Mouse (Mus musculus) forebrain, embryonic 16.5 days (tissue): Measurements from ENCODE around the gene Rnaseh2a. TPM values are rescaled to one million over a fixed set of nuclear protein-coding genes. Genes with fewer than 3 reads are reported as not detected.
A peak's percentile ranks its signal among the peaks of the same experiment; 100 is the strongest.

Experiments
- ATAC-seq: fragments of 200-750 bp; cut with Nextera tagmentation; 2 replicates; pipeline ENCODE4 v1.8.0; 2017; ENCODE audit warnings: mild to moderate bottlenecking, moderate library complexity
- H3K27ac ChIP-seq: fragments of 300-500 bp; sonication (generic); 2 replicates; pipeline ENCODE4 v1.5.1; 2014; ENCODE audit warnings: low read length, control low read depth
- H3K27me3 ChIP-seq: fragments of 300-500 bp; sonication (generic); replicated peaks from 2 replicates; pipeline ENCODE4 v1.6.1; 2014; ENCODE audit warnings: low read length; ENCODE audit not compliant: control insufficient read depth, insufficient read depth
- H3K36me3 ChIP-seq: fragments of 300-500 bp; sonication (generic); 2 replicates; pipeline ENCODE4 v1.6.1; 2014; ENCODE audit not compliant: control insufficient read depth, insufficient read depth
- H3K4me1 ChIP-seq: fragments of 300-500 bp; sonication (generic); replicated peaks from 2 replicates; pipeline ENCODE4 v1.6.1; 2014; ENCODE audit warnings: low read length; ENCODE audit not compliant: control insufficient read depth, insufficient read depth
- H3K4me2 ChIP-seq: fragments of 300-500 bp; sonication (generic); 2 replicates; pipeline ENCODE4 v1.6.1; 2014; ENCODE audit warnings: mild to moderate bottlenecking, low read length, control low read depth
- H3K4me3 ChIP-seq: fragments of 300-500 bp; sonication (generic); replicated peaks from 2 replicates; pipeline ENCODE4 v1.5.1; 2014; ENCODE audit warnings: mild to moderate bottlenecking, low read length, control low read depth
- H3K9ac ChIP-seq: fragments of 300-500 bp; sonication (generic); replicated peaks from 2 replicates; pipeline ENCODE4 v1.6.1; 2014; ENCODE audit warnings: low read depth, low read length, control low read depth
- H3K9me3 ChIP-seq: fragments of 300-500 bp; sonication (generic); 2 replicates; pipeline ENCODE4 v1.6.1; 2016; ENCODE audit warnings: low read length; ENCODE audit not compliant: control insufficient read depth
- WGBS: fragments of 180-500 bp; shearing (Covaris S2); extraction: QIAGEN DNeasy Blood & Tissue Kit; methylation state at CpG from one replicate; pipeline ENCODE4 v1.1.7; 2014; 5-methylcytosine and 5-hydroxymethylcytosine counted together
- polyA plus RNA-seq: library from polyadenylated mRNA; unstranded; fragments of >200 nt; fragmentation: Nextera tagmentation; extraction: Ambion mirVana; gene quantifications from 2 replicates; pipeline ENCODE4 v1.2.1, GENCODE M21; 2015

The Rnaseh2a gene
- polyA plus RNA-seq, 1 experiment from 2014 or later, result 85.8 TPM

- H3K36me3 ChIP-seq, result peaks cover 3% of the 10 kb centered on the region
Measured at GRCm38 (mm10) chr8:84930582-84930981, 39.0 kb downstream of the Rnaseh2a start.

DNA sequence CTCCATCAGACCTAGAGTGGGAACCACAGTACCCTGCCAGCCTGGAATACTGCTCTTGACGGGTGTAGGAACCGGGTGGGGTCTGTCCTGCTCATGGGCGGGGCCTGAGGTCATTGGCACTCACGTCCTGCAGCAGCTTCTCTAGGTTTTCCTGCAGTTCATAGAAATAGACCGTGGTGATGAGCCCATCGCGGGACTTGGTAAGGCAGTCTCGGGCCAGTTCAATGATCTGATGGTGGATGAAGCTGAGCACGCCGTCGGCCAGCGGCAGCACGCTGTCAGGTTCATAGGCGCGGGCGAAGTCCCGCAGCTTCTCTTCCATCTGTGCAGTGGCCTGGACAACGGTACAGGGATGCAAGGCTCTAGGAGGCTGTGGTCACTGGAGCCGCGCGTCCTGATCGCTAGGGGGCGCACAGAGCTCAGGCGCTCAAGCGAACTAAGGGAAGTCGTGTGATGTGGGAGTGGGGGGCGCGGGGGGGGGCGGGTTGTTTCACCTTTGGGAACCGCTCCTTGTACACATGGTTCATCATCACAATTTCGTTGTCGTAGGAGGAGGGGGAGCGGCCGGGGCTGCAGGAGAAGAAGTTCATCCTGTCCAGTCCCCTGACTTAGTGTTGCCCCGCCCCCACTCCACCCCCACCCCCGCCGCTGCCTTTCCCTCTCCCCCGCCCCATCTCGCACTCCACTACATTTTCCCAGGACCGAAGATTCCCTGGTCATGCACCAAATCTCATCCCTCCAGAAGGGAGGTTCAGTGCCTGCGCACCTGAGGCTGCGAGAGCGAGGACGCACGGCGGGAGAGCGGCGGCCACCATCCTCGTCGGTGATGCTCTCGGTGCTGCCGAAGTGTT lies 40.9 kb downstream of the Rnaseh2a start:
- peak overlapping the region; percentile 55 for H3K4me2 ChIP-seq
- H3K36me3 ChIP-seq, result peaks cover 13% of the 10 kb centered on the region
- peak overlapping the region; percentile 30; the same call in 1 of the 2 replicates for H3K9ac ChIP-seq
- ATAC-seq, result peak; percentile 76
- H3K9me3 ChIP-seq, result no peaks in the 10 kb centered on the region
- H3K27ac ChIP-seq, result no peak overlapping the region
- peaks cover 11% of the 10 kb centered on the region for H3K4me1 ChIP-seq
- WGBS, result 2% methylated on average over 51 of the region's 52 CpGs
- H3K27me3 ChIP-seq, result no peaks in the 10 kb centered on the region
- peak overlapping the region; percentile 35 for H3K4me3 ChIP-seq

More at GRCm38 (mm10) chr8:84930582-84930981, 39.0 kb downstream of the Rnaseh2a start:
- ATAC-seq, result no peak
- 95% methylated on average over 13 of the region's 13 CpGs for WGBS
- no peak overlapping the region for H3K4me3 ChIP-seq
- no peaks in the 10 kb centered on the region for H3K27me3 ChIP-seq
- no peak overlapping the region for H3K9ac ChIP-seq
- no peak overlapping the region for H3K27ac ChIP-seq
- H3K4me1 ChIP-seq, result peaks cover 30% of the 10 kb centered on the region
- H3K9me3 ChIP-seq, result no peaks in the 10 kb centered on the region
- no peak overlapping the region for H3K4me2 ChIP-seq

GRCm38 (mm10) chr8:84927513-84927912 lies 42.1 kb downstream of the Rnaseh2a start:
- no peak overlapping the region for H3K4me3 ChIP-seq
- H3K27ac ChIP-seq, result no peak overlapping the region
- H3K27me3 ChIP-seq, result no peaks in the 10 kb centered on the region
- H3K4me1 ChIP-seq, result peaks cover 9% of the 10 kb centered on the region
- no peak overlapping the region for H3K9ac ChIP-seq
- 97% methylated on average over 1 of the region's 1 CpGs for WGBS
- H3K9me3 ChIP-seq, result no peaks in the 10 kb centered on the region
- peaks cover 15% of the 10 kb centered on the region for H3K36me3 ChIP-seq
- no peak overlapping the region for H3K4me2 ChIP-seq
- ATAC-seq, result no peak

GRCm38 (mm10) chr8:84925557-84925956 lies 44.0 kb downstream of the Rnaseh2a start:
- 76% methylated on average over 7 of the region's 7 CpGs for WGBS
- no peak for ATAC-seq
- Histone ChIP-seq H3K27me3 (no peaks in the 10 kb centered on the region), H3K9ac (no peak overlapping the region), H3K4me1 (peaks cover 9% of the 10 kb centered on the region), H3K27ac (no peak overlapping the region), H3K36me3 (peaks cover 33% of the 10 kb centered on the region), H3K9me3 (no peaks in the 10 kb centered on the region), H3K4me2 (no peak overlapping the region), H3K4me3 (no peak overlapping the region)

- no peak overlapping the region for H3K4me3 ChIP-seq
- no peak overlapping the region for H3K9ac ChIP-seq
- 88% methylated on average over 2 of the region's 2 CpGs for WGBS
- H3K27me3 ChIP-seq, result no peaks in the 10 kb centered on the region
- no peaks in the 10 kb centered on the region for H3K4me1 ChIP-seq
- H3K27ac ChIP-seq, result no peak overlapping the region
- no peak for ATAC-seq
- H3K36me3 ChIP-seq, result peaks cover 47% of the 10 kb centered on the region
- no peak overlapping the region for H3K4me2 ChIP-seq
- no peaks in the 10 kb centered on the region for H3K9me3 ChIP-seq
Measured at GRCm38 (mm10) chr8:84921596-84921995, 48.0 kb downstream of the Rnaseh2a start.

GRCm38 (mm10) chr8:84918646-84919045 lies 50.9 kb downstream of the Rnaseh2a start:
- ATAC-seq, result no peak
- Histone ChIP-seq H3K9me3 (no peaks in the 10 kb centered on the region), H3K4me3 (no peak overlapping the region), H3K27me3 (0 out of 2 replicates have a peak, but pooled peaks cover 2% of the 10 kb centered on the region), H3K36me3 (peaks cover 58% of the 10 kb centered on the region), H3K27ac (no peak overlapping the region), H3K4me1 (no peaks in the 10 kb centered on the region; the same call in 1 of the 2 replicates), H3K9ac (no peak overlapping the region), H3K4me2 (no peak overlapping the region)
- WGBS, result 96% methylated on average over 15 of the region's 15 CpGs

GRCm38 (mm10) chr8:84917781-84918180 lies 51.8 kb downstream of the Rnaseh2a start:
- Histone ChIP-seq H3K36me3 (peaks cover 63% of the 10 kb centered on the region), H3K9ac (no peak overlapping the region), H3K4me1 (peaks cover 6% of the 10 kb centered on the region), H3K4me2 (no peak overlapping the region), H3K9me3 (no peaks in the 10 kb centered on the region), H3K27ac (no peak overlapping the region), H3K27me3 (0 out of 2 replicates have a peak, but pooled peaks cover 2% of the 10 kb centered on the region), H3K4me3 (no peak overlapping the region)
- WGBS, result 26% methylated on average over 20 of the region's 20 CpGs
- ATAC-seq, result no peak

DNA sequence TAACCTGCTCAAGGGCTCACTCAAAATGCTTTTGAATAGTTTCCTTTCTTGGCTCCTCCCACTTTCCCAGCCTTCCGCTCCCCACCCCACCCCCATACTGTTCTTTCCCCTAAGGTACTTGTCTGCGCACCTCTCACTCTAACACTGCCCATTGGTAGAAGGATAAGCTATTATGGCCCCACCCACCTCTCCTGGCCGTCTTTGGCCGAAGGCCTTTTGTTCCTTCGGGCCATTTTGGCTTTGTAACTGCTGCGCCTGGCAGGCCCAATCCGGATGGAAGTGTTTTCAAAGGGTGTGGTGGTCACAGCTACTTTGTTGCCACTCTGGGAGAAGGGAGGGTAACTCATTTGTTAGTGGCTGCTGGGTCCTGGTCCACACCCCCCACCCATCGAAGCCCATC lies 54.3 kb downstream of the Rnaseh2a start:
- no peak overlapping the region for H3K9ac ChIP-seq
- WGBS, result 87% methylated on average over 8 of the region's 8 CpGs
- no peak for ATAC-seq
- no peaks in the 10 kb centered on the region for H3K9me3 ChIP-seq
- H3K27ac ChIP-seq, result no peak overlapping the region
- H3K4me1 ChIP-seq, result peaks cover 8% of the 10 kb centered on the region
- no peak overlapping the region for H3K4me2 ChIP-seq
- H3K36me3 ChIP-seq, result peaks cover 54% of the 10 kb centered on the region
- 0 out of 2 replicates have a peak, but pooled peaks cover 2% of the 10 kb centered on the region for H3K27me3 ChIP-seq
- H3K4me3 ChIP-seq, result no peak overlapping the region

GRCm38 (mm10) chr8:84913960-84914359 lies 55.6 kb downstream of the Rnaseh2a start:
- no peak overlapping the region for H3K9ac ChIP-seq
- WGBS, result 34% methylated on average over 4 of the region's 4 CpGs
- H3K27me3 ChIP-seq, result 0 out of 2 replicates have a peak, but pooled peaks cover 2% of the 10 kb centered on the region
- peaks cover 43% of the 10 kb centered on the region for H3K36me3 ChIP-seq
- no peak overlapping the region for H3K4me3 ChIP-seq
- H3K27ac ChIP-seq, result no peak overlapping the region
- no peak for ATAC-seq
- H3K4me2 ChIP-seq, result no peak overlapping the region
- no peaks in the 10 kb centered on the region for H3K9me3 ChIP-seq
- H3K4me1 ChIP-seq, result peaks cover 9% of the 10 kb centered on the region
